7 mouse cellular contexts compared by ENCODE assay signal in the genomic region with DNA sequence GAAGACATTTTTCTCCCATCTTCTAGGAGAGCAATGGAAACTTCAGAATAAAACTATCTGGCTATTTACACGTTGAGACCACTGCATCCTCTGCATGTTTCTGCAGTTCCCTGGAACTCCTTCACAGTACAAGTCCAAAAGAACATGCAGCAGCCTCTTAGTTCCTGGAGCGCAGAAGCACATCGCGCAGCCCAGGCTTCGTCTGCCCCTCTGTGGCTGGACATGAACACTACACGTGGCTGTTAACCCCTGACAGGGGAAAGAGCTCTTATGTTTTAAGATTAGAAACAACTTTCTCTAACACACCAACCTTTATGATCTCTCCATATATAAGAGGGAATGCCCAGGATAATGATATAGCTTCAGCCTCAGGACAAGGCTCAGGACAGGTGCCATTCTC.
DNase-seq lines count a peak whose midpoint lies in the region; ATAC-seq lines count a peak whose summit lies in the region.

No protein-coding gene starts in this region.

- H3K4me3 ChIP-seq in hindbrain, embryonic 11.5 days (ENCODE audit: low read depth, low read length), result no peak overlapping the region

- no peaks in the 10 kb centered on the region for H3K9me3 ChIP-seq in hindbrain, embryonic 11.5 days (ENCODE audit: control insufficient read depth, low read length)

- no peak for ATAC-seq in hindbrain, embryonic 11.5 days (ENCODE audit: low FRiP score)
- peak; percentile 50; the same call in 1 of the 2 replicates for ATAC-seq in megakaryocyte-erythroid progenitor cell, adult 5-6 weeks (replicated peaks; ENCODE audit: low FRiP score, low TSS enrichment, poor library complexity, severe bottlenecking)

- no peak overlapping the region for H3K27ac ChIP-seq in hindbrain, embryonic 11.5 days (ENCODE audit: low read depth, low read length)

- H3K4me2 ChIP-seq in hindbrain, embryonic 11.5 days (replicated peaks; ENCODE audit: low read depth, low read length), result no peak overlapping the region

- WGBS in hindbrain, embryonic 11.5 days, result 33% methylated on average over 6 of the region's 6 CpGs

- peak; percentile 18 to 39 for DNase-seq in right cerebral cortex, adult 2 months (ENCODE audit: low spot score in 2 of 2)
- DNase-seq in right cerebral cortex, postnatal 25 days, result no peak
- DNase-seq in cerebellum, postnatal 25 days, result peak; percentile 58 to 76
- peak; percentile 34 for DNase-seq in hindbrain, embryonic 11.5 days (ENCODE audit: low spot score)
- DNase-seq in testis, postnatal 10 days (ENCODE audit: low spot score), result peak; percentile 49
- DNase-seq in adrenal gland, postnatal 25 days, result no peak

- no peaks in the 10 kb centered on the region for H3K4me1 ChIP-seq in hindbrain, embryonic 11.5 days (replicated peaks; ENCODE audit: control insufficient read depth, insufficient read depth, low read length)

- H3K9ac ChIP-seq in hindbrain, embryonic 11.5 days (ENCODE audit: low read depth, low read length), result no peak overlapping the region

- no peaks in the 10 kb centered on the region for H3K36me3 ChIP-seq in hindbrain, embryonic 11.5 days (ENCODE audit: control insufficient read depth, insufficient read depth, low read length)

- H3K27me3 ChIP-seq in hindbrain, embryonic 11.5 days (ENCODE audit: control insufficient read depth, insufficient read depth, low read length), result no peaks in the 10 kb centered on the region

Comparison
In these comparisons a context has a peak if more than half of its experiments do, and no peak if none do; other contexts are left out.
1. DNase-seq: peak in right cerebral cortex, adult 2 months (2 of 2), cerebellum, postnatal 25 days (2 of 2), hindbrain, embryonic 11.5 days (single experiment) and testis, postnatal 10 days (single experiment); none in right cerebral cortex, postnatal 25 days (single experiment) and adrenal gland, postnatal 25 days (single experiment).